Mouse (Mus musculus): ENCODE measurements around the gene Gas7. TPM values are rescaled to one million over a fixed set of nuclear protein-coding genes. Genes with fewer than 3 reads are reported as not detected.

The Gas7 gene
- total RNA-seq, 2 experiments from 2014 or later = 6.8 to 8.5 TPM

DNA sequence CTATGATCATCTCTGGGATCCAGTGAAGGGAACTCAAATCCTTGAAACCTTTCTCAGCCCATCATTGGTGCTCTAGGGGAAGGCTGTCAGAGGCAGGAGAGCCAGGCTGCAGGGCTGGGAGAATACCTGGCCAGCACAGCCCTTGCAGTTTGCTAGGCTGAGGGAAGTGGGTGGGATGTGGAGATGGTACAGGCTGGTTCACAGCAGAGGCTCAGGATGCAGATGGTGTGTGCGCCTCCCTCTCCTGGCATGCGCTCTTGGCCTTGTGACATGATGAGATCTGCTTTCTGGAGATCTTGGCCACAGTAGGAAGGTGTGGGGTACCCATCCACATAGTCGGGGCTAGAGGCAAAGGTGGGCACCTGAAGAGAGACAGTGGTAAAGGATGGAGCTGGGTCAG is 209.0 kb downstream of the Gas7 start:
- intact Hi-C loops (cut with DNase I) = no loop called here
- no peak for DNase-seq

DNA sequence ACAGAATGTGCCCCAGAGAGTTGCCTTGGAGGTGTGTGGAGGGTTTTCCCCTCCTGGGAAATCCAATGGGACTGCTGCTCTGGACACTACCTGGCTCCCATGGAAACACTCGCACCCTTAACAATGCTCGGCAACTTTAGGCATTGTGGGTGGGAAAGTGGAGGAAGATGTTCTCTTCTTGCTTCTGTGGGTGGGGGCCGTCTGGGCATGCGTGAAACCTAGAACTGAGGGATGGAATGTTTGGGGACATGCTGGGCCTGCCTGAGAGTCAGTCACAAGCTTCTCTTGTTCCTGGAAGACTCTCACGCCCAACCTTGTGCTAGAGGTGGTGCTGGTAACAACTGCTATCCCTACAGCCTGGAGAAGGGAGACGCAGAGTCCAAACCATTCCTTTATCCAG is 209.7 kb downstream of the Gas7 start:
- no peak overlapping the region for H3K4me3 ChIP-seq
- H3K27ac ChIP-seq = no peak overlapping the region
- TF ChIP-seq CTCF (IDR thresholded peaks at IDR 0.05) = no peak
- DNase-seq = no peak
- intact Hi-C loops (cut with DNase I) = no loop called here

More for the DNA sequence above, 209.0 kb downstream of the Gas7 start:
- TF ChIP-seq CTCF (IDR thresholded peaks at IDR 0.05) = no peak
- Histone ChIP-seq H3K4me3 (no peak overlapping the region), H3K27ac (no peak overlapping the region)

DNA sequence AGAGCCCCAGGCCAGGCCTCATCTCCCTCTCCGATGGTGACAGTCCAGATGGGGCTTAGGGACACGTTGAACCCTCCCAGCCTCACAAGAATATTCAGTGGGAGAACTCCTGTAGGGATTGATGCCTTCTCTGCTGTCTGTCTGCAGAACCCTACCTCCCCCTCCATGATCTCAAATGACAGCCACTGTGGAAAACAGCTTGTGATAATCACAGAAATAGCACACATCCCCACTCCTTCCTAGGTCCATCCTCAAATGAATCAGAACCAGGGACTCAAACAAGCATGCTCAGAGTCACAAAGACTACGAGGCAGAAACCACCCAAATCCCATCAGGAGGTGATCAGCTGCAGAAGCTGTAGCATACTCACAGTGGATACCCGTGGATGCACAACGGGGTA is 210.9 kb downstream of the Gas7 start:
- no peak for TF ChIP-seq CTCF (IDR thresholded peaks at IDR 0.05)
- intact Hi-C loops (cut with DNase I) = no loop called here
- H3K4me3 ChIP-seq = no peak overlapping the region
- H3K27ac ChIP-seq = peak overlapping the region; percentile 28; the same call in 1 of the 2 replicates
- DNase-seq = no peak

DNA sequence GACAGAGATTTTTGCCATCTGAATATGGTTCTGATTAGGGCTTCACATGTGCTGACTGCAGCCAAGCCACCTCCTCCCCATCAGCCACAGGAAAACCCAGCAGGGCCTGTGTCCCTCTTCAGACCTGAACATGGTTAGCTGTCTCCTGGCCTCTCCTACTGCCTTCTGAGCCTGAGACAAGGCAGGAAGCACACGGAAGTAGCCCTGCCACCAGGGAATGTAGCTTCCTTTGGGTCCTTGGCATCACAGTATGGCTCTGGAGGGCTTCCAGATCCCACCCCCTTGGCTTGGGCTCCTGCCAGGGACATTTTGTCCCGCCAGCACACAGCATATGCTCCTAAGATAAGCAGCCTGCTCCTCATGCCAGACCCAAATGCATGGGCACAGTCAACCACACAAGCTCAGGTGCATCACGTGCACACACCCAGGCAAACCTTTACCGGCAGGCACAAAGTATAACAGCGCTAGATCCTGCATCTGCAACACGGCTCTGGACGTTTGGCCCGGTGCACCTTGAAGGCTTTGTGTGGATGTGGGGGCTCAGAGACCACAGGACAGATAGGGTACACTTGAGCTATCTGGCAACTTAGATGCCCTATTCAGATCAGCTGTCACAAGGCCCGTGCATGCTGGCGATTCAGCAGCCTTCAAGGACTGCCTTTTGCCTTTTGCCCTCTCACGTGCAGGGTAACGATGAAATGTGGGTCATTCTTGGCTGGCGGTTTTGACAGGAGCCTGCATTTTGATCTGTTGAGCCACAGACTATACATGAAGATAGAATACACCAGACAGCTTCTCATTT is 212.5 kb downstream of the Gas7 start:
- no peak for TF ChIP-seq CTCF (IDR thresholded peaks at IDR 0.05)
- Histone ChIP-seq H3K27ac (peak overlapping the region; percentile 71), H3K4me3 (no peak overlapping the region)
- intact Hi-C loops (cut with DNase I) = no loop called here
- peak; percentile 68 for DNase-seq

DNA sequence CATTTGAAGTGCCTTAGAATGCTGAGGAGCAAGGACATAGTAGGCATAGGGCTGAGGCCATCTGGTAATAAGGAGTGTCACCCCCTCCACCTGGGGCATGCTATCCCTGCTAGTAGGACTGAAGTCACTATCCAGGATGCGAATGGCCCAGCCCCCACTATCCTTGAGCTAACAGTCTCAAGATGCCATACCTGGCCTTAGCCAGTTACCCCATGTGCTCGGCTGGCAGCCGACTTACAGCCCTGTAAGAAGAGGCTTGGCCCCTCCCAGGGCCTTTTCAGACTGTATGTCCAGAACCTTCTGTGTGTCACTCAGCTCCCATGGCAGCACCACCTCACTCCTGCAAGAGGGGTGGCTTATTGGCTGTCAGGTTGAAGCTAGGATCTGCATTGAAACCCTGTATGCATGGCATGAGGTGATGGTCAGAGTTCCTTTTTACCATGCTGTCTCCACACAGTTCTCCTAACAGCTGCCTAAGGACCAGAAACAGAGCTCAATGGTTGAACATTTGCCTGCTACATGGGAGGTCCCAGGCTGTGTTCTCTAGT is 213.3 kb downstream of the Gas7 start:
- TF ChIP-seq CTCF (IDR thresholded peaks at IDR 0.05) = no peak
- no peak overlapping the region for H3K4me3 ChIP-seq
- H3K27ac ChIP-seq = peak overlapping the region; percentile 71
- intact Hi-C loops (cut with DNase I) = no loop called here
- DNase-seq = no peak

DNA sequence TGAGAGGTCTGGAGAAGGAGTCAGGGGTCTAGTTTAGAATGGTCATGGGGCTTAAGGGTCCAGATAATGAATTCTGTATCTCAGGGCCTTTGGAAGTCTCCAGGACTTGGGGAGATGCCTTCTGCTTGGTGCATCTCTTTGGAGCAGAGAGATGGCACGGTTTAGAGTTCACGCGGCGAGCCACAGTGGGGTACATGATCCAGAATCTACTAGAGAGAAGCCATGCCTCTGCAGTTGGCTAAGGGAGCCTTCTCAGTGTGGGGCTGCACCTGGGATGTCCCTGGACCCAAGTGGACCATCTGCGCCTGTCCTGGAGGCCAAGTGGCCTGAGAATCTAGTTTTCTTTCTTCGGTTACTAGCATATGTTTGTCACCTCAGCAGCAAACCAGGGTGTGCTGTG is 214.8 kb downstream of the Gas7 start:
- DNase-seq = no peak
- Histone ChIP-seq H3K27ac (no peak overlapping the region), H3K4me3 (no peak overlapping the region)
- no peak for TF ChIP-seq CTCF (IDR thresholded peaks at IDR 0.05)
- intact Hi-C loops (cut with DNase I) = no loop called here

DNA sequence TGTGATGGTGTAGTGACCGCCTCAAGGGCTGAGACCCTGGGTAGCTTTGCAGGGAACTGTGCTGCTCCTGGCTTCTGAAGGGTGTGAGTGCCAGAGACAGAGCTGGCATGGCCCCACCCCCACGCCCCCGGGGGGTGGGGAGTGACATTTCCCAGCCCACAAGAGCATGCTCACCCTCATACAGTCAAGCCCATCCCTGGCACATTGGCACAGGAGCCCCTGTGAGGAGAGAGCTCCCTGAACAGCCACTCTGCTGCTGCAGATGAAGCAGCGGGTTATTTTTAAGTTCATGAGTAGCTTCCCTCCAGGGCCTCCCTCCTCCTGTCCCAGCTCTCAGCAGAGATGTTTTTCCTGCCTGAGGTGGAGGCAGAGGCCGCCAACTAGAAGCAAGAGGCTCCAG is 216.9 kb downstream of the Gas7 start:
- Histone ChIP-seq H3K4me3 (no peak overlapping the region), H3K27ac (no peak overlapping the region)
- intact Hi-C loops (cut with DNase I) = no loop called here
- no peak for TF ChIP-seq CTCF (IDR thresholded peaks at IDR 0.05)
- no peak for DNase-seq

DNA sequence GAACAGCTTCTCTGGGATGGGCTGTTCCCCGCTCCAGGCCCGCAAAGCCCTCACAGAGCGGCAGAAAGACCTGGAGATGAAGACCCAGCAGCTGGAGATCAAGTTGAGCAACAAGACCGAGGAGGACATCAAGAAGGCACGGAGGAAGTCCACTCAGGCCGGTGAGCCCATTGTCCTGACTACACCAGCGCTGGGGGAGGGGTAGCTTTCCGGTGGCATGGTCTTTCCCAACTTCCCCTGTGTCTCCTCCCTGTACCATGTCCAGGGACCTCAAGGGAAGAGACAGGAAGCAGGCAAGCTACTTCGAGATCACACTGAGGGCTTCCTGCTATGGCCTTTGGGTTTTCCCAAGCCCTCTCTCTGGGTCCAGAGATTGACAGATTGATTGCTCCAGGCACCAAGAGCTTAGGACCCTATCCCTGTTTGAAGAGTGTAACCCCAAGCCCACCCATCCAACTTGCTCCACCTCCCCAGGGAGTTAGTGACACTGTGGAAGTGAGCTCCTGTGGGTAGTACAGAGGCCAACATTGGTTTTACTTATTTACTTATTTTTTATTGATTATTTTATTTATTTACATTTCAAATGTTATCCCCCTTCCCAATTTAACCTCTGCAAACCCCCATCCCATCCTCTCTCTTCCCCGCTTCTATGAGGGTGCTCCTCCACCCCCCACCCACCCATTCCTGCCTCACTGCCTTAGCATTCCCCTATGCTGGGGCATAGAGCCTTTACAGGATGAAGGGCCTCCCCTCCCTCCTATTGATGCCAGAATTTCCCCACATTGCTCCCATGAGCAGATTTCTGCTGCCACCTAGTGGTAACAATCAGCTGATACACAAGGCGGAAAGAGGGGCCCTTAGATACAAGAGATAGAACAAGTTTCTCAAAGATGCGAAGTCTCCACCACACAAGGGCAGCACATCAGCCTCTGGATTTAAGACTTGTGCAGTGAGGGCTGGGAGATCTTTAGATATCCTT is 220.6 kb downstream of the Gas7 start:
- peak; percentile 47 for DNase-seq
- H3K27ac ChIP-seq = no peak overlapping the region
- H3K4me3 ChIP-seq = no peak overlapping the region
- intact Hi-C loops (cut with DNase I) = loop anchor here (2.0 kb wide), 1 partner anchor 19 kb away; no protein-coding TSS in a partner anchor
- TF ChIP-seq CTCF (IDR thresholded peaks at IDR 0.05) = peak; percentile 82

DNA sequence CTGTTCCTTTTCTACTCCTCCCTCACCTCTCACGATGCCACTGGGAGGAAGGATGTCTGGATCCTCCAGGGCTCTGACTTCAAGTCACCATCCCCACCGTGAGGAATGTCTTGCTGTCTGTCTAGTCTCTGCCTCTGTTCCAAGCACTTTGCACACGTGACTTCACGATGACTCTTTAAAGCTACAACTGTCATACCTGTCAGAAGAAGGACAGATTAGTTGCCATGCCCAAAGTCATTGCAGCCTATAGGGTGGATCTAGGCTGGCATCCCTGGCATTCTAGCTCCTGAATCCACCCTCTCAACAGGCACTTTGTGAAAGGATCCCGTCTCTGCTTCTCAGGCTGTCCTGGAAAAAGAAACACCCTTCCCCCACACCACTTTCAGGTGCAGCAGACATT is 224.1 kb downstream of the Gas7 start:
- no peak overlapping the region for H3K4me3 ChIP-seq
- DNase-seq = no peak
- H3K27ac ChIP-seq = no peak overlapping the region
- intact Hi-C loops (cut with DNase I) = no loop called here
- no peak for TF ChIP-seq CTCF (IDR thresholded peaks at IDR 0.05)

DNA sequence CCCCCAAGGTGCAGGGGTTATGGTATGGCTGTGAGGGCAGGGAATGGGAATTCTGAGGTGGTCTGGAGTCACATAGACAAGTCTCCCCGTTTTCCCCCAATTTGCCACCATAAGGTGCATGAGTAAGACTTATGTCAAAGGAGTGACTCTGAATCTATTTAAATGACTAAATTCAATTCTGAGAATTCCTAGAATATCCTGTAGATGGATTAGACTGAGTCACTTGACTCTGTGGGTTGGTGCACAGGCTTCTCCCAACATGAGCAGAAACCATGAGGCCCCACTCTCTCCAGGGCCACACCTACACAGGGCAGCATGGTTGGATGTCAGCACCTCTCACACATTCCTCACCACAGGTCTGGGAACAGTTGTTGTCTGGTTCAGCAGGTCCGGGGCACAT is 224.7 kb downstream of the Gas7 start:
- intact Hi-C loops (cut with DNase I) = loop anchor here (5.0 kb wide), 1 partner anchor 308 kb away; no protein-coding TSS in a partner anchor
- TF ChIP-seq CTCF (IDR thresholded peaks at IDR 0.05) = no peak
- DNase-seq = no peak
- H3K27ac ChIP-seq = no peak overlapping the region
- H3K4me3 ChIP-seq = no peak overlapping the region

DNA sequence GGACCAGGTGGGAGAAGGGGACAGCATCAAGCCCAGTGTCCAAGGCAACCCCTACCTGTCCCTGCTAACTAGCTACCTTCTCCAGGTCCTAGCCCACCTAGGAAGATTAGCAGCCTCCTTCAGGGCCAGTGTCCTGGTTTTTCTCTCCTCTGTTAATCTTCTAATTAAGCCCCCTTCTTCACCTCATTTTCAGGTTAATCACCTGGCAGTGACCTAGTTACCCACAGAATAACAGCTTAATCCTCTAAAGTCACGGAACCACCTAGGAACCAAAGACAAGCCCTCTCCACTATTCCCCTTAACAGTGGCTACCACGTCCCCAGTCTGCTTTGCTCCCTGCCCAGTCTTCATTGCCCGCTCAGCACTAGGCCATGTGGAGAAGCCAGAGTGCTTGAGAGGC is 226.6 kb downstream of the Gas7 start:
- H3K4me3 ChIP-seq = no peak overlapping the region
- DNase-seq = no peak
- TF ChIP-seq CTCF (IDR thresholded peaks at IDR 0.05) = no peak
- intact Hi-C loops (cut with DNase I) = loop anchor here (5.0 kb wide), 1 partner anchor 310 kb away; no protein-coding TSS in a partner anchor
- H3K27ac ChIP-seq = no peak overlapping the region

DNA sequence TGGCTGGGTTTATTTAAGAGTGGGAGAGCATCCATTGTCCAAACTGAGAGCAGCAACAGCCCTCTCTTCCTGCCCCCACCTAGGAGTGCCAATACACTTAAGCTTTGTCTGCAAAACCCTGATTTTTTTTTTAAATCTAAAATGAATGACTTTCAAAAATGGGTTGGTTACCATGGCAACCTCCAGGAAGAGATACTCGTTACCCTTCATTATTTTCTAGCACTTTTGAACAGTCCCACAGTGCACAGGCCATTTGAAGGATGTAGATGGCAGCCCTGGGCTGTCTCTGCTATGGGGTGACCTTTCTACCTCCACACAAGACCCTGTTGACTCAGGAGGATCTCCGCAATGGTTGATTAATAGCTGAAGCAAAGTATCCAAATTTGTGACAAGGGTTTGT is 230.9 kb downstream of the Gas7 start:
- TF ChIP-seq CTCF (IDR thresholded peaks at IDR 0.05) = no peak
- Histone ChIP-seq H3K27ac (no peak overlapping the region), H3K4me3 (no peak overlapping the region)
- no peak for DNase-seq
- intact Hi-C loops (cut with DNase I) = no loop called here

All from gastrocnemius, adult 2 months (tissue).